Mouse (Mus musculus): ENCODE data around the gene Ccl9. TPM values are rescaled to one million over a fixed set of nuclear protein-coding genes. Genes with fewer than 3 reads are reported as not detected.

Ccl9 gene
- total RNA-seq (2014; fragmentation: Nextera tagmentation) (not detected in 2 replicates), total RNA-seq (2017) (0.70 and 10.4 TPM in 2 replicates)

- ATAC-seq (replicated peaks; ENCODE audit: low FRiP score, low TSS enrichment, poor library complexity, severe bottlenecking) = no peak
These were observed at the start of gene Ccl9 for GRCm38 (mm10) chr11:83578186-83578760. Gene Ccl9, minus strand, starts transcription at chr11:83578636.

- no peak for ATAC-seq (replicated peaks; ENCODE audit: low FRiP score, low TSS enrichment, poor library complexity, severe bottlenecking)
These were observed 45.1 kb upstream of the Ccl9 start for GRCm38 (mm10) chr11:83623586-83623985.

- ATAC-seq (replicated peaks; ENCODE audit: low FRiP score, low TSS enrichment, poor library complexity, severe bottlenecking) = no peak
These were observed 40.6 kb upstream of the Ccl9 start for GRCm38 (mm10) chr11:83619037-83619436.

GRCm38 (mm10) chr11:83618238-83618637 lies 39.8 kb upstream of the Ccl9 start:
- no peak for ATAC-seq (replicated peaks; ENCODE audit: low FRiP score, low TSS enrichment, poor library complexity, severe bottlenecking)

- no peak for ATAC-seq (replicated peaks; ENCODE audit: low FRiP score, low TSS enrichment, poor library complexity, severe bottlenecking)
These were observed 38.1 kb upstream of the Ccl9 start for GRCm38 (mm10) chr11:83616586-83616985.

- ATAC-seq (replicated peaks; ENCODE audit: low FRiP score, low TSS enrichment, poor library complexity, severe bottlenecking) = no peak
These were observed 32.5 kb upstream of the Ccl9 start for GRCm38 (mm10) chr11:83610900-83611299.

GRCm38 (mm10) chr11:83606396-83606795 lies 28.0 kb upstream of the Ccl9 start:
- ATAC-seq (replicated peaks; ENCODE audit: low FRiP score, low TSS enrichment, poor library complexity, severe bottlenecking) = no peak

GRCm38 (mm10) chr11:83605535-83605934 lies 27.1 kb upstream of the Ccl9 start:
- no peak for ATAC-seq (replicated peaks; ENCODE audit: low FRiP score, low TSS enrichment, poor library complexity, severe bottlenecking)

GRCm38 (mm10) chr11:83604698-83605097 lies 26.3 kb upstream of the Ccl9 start:
- ATAC-seq (replicated peaks; ENCODE audit: low FRiP score, low TSS enrichment, poor library complexity, severe bottlenecking) = no peak

GRCm38 (mm10) chr11:83603399-83603798 lies 25.0 kb upstream of the Ccl9 start:
- ATAC-seq (replicated peaks; ENCODE audit: low FRiP score, low TSS enrichment, poor library complexity, severe bottlenecking) = no peak

GRCm38 (mm10) chr11:83600576-83600975 lies 22.1 kb upstream of the Ccl9 start:
- ATAC-seq (replicated peaks; ENCODE audit: low FRiP score, low TSS enrichment, poor library complexity, severe bottlenecking) = no peak

GRCm38 (mm10) chr11:83598991-83599390 lies 20.6 kb upstream of the Ccl9 start:
- no peak for ATAC-seq (replicated peaks; ENCODE audit: low FRiP score, low TSS enrichment, poor library complexity, severe bottlenecking)

GRCm38 (mm10) chr11:83598207-83598837 lies 19.9 kb upstream of the Ccl9 start:
- no peak for ATAC-seq (replicated peaks; ENCODE audit: low FRiP score, low TSS enrichment, poor library complexity, severe bottlenecking)

- ATAC-seq (replicated peaks; ENCODE audit: low FRiP score, low TSS enrichment, poor library complexity, severe bottlenecking) = no peak
These were observed 19.4 kb upstream of the Ccl9 start for GRCm38 (mm10) chr11:83597796-83598195.

- ATAC-seq (replicated peaks; ENCODE audit: low FRiP score, low TSS enrichment, poor library complexity, severe bottlenecking) = no peak
These were observed 17.4 kb upstream of the Ccl9 start for GRCm38 (mm10) chr11:83595669-83596455.

- no peak for ATAC-seq (replicated peaks; ENCODE audit: low FRiP score, low TSS enrichment, poor library complexity, severe bottlenecking)
These were observed 15.0 kb upstream of the Ccl9 start for GRCm38 (mm10) chr11:83593453-83593852.

- no peak for ATAC-seq (replicated peaks; ENCODE audit: low FRiP score, low TSS enrichment, poor library complexity, severe bottlenecking)
These were observed 14.4 kb upstream of the Ccl9 start, which contains the start of gene Ccl6 for GRCm38 (mm10) chr11:83592853-83593252. Gene Ccl6, minus strand, starts transcription at chr11:83593087.

GRCm38 (mm10) chr11:83584232-83584631 lies 5.8 kb upstream of the Ccl9 start:
- no peak for ATAC-seq (replicated peaks; ENCODE audit: low FRiP score, low TSS enrichment, poor library complexity, severe bottlenecking)

- ATAC-seq (replicated peaks; ENCODE audit: low FRiP score, low TSS enrichment, poor library complexity, severe bottlenecking) = no peak
These were observed 5.0 kb upstream of the Ccl9 start for GRCm38 (mm10) chr11:83583450-83583754.

- ATAC-seq (replicated peaks; ENCODE audit: low FRiP score, low TSS enrichment, poor library complexity, severe bottlenecking) = no peak
These were observed 4.4 kb upstream of the Ccl9 start for GRCm38 (mm10) chr11:83582626-83583449.

Measured in megakaryocyte-erythroid progenitor cell, adult 5-6 weeks (primary cell).